Mouse (Mus musculus) forebrain, embryonic 11.5 days (tissue): ENCODE results near the gene Ccdc136. TPM values are rescaled to one million over a fixed set of nuclear protein-coding genes. Genes with fewer than 3 reads are reported as not detected.

Experiments used
- ATAC-seq: fragments of 200-750 bp; cut with Nextera tagmentation; replicated peaks from 2 replicates; pipeline ENCODE4 v1.8.0; 2017; ENCODE audit warnings: moderate TSS enrichment; ENCODE audit not compliant: low FRiP score
- DNase-seq: peaks from one replicate; pipeline ENCODE4 v3.0.0-alpha.2; 2017; ENCODE audit warnings: low spot score
- H3K27ac ChIP-seq: fragments of 300-500 bp; sonication (generic); 2 replicates; pipeline ENCODE4 v1.5.1; 2014; ENCODE audit warnings: low read depth, low read length
- H3K27me3 ChIP-seq: fragments of 300-500 bp; sonication (generic); 2 replicates; pipeline ENCODE4 v1.6.1; 2014; ENCODE audit warnings: mild to moderate bottlenecking, low read length, mixed read lengths; ENCODE audit not compliant: control insufficient read depth, insufficient read depth
- H3K36me3 ChIP-seq: fragments of 300-500 bp; sonication (generic); 2 replicates; pipeline ENCODE4 v1.6.1; 2014; ENCODE audit warnings: mild to moderate bottlenecking, low read length, moderate library complexity, mixed read lengths; ENCODE audit not compliant: control insufficient read depth, insufficient read depth
- H3K4me1 ChIP-seq: fragments of 300-500 bp; sonication (generic); replicated peaks from 2 replicates; pipeline ENCODE4 v1.6.1; 2014; ENCODE audit warnings: low read length, mixed read lengths; ENCODE audit not compliant: control insufficient read depth, insufficient read depth
- H3K4me2 ChIP-seq: fragments of 300-500 bp; sonication (generic); 2 replicates; pipeline ENCODE4 v1.6.1; 2014; ENCODE audit warnings: low read depth, mild to moderate bottlenecking, low read length, moderate library complexity, mixed read lengths; ENCODE audit not compliant: severe bottlenecking
- H3K4me3 ChIP-seq: fragments of 300-500 bp; sonication (generic); 2 replicates; pipeline ENCODE4 v1.5.1; 2014; ENCODE audit warnings: low read depth, low read length
- H3K9ac ChIP-seq: fragments of 300-500 bp; sonication (generic); 2 replicates; pipeline ENCODE4 v1.6.1; 2014; ENCODE audit warnings: low read length
- H3K9me3 ChIP-seq: fragments of 300-500 bp; sonication (generic); 2 replicates; pipeline ENCODE4 v1.6.1; 2016; ENCODE audit warnings: low read length, mixed read lengths; ENCODE audit not compliant: control insufficient read depth
- WGBS: fragments of 180-500 bp; shearing (Covaris S2); extraction: QIAGEN DNeasy Blood & Tissue Kit; methylation state at CpG from one replicate; pipeline ENCODE4 v1.1.7; 2014; 5-methylcytosine and 5-hydroxymethylcytosine counted together
- polyA plus RNA-seq: library from polyadenylated mRNA; unstranded; fragments of >200 nt; fragmentation: Nextera tagmentation; extraction: Ambion mirVana; gene quantifications from 2 replicates; pipeline ENCODE4 v1.2.1, GENCODE M21; 2014

Gene Ccdc136
- polyA plus RNA-seq, 1 experiment from 2014 or later = 25.7 TPM

- WGBS = 95% methylated on average over 6 of the region's 6 CpGs
- Histone ChIP-seq H3K4me2 (no peak overlapping the region), H3K9ac (no peak overlapping the region), H3K27me3 (no peaks in the 10 kb centered on the region), H3K9me3 (no peaks in the 10 kb centered on the region), H3K36me3 (no peaks in the 10 kb centered on the region; the same call in 1 of the 2 replicates), H3K27ac (no peak overlapping the region), H3K4me1 (no peaks in the 10 kb centered on the region), H3K4me3 (no peak overlapping the region)
- DNase-seq (no peak), ATAC-seq (no peak)
Observed at GRCm38 (mm10) chr6:29360211-29360610, 35.9 kb upstream of the Ccdc136 start.

GRCm38 (mm10) chr6:29362246-29363128 lies 33.6 kb upstream of the Ccdc136 start:
- Histone ChIP-seq H3K4me1 (no peaks in the 10 kb centered on the region), H3K4me2 (no peak overlapping the region), H3K27ac (no peak overlapping the region), H3K36me3 (peaks cover 3% of the 10 kb centered on the region; the same call in 1 of the 2 replicates), H3K9ac (no peak overlapping the region), H3K9me3 (no peaks in the 10 kb centered on the region), H3K27me3 (no peaks in the 10 kb centered on the region), H3K4me3 (no peak overlapping the region)
- WGBS = 70% methylated on average over 7 of the region's 7 CpGs
- no peak for ATAC-seq
- no peak for DNase-seq

GRCm38 (mm10) chr6:29363129-29363515 lies 33.0 kb upstream of the Ccdc136 start:
- Histone ChIP-seq H3K9me3 (no peaks in the 10 kb centered on the region), H3K36me3 (peaks cover 3% of the 10 kb centered on the region; the same call in 1 of the 2 replicates), H3K27ac (no peak overlapping the region), H3K9ac (no peak overlapping the region), H3K4me2 (no peak overlapping the region), H3K4me3 (no peak overlapping the region), H3K4me1 (no peaks in the 10 kb centered on the region), H3K27me3 (no peaks in the 10 kb centered on the region)
- no peak for DNase-seq
- no peak for ATAC-seq
- WGBS = 89% methylated on average over 3 of the region's 3 CpGs

GRCm38 (mm10) chr6:29365277-29365676 lies 30.8 kb upstream of the Ccdc136 start:
- Histone ChIP-seq H3K36me3 (peaks cover 3% of the 10 kb centered on the region; the same call in 1 of the 2 replicates), H3K4me1 (no peaks in the 10 kb centered on the region), H3K27ac (no peak overlapping the region), H3K4me2 (no peak overlapping the region), H3K27me3 (no peaks in the 10 kb centered on the region), H3K9me3 (no peaks in the 10 kb centered on the region), H3K4me3 (no peak overlapping the region), H3K9ac (no peak overlapping the region)
- ATAC-seq (no peak), DNase-seq (no peak)
- WGBS = 89% methylated on average over 1 of the region's 1 CpGs

- no peak overlapping the region for H3K27ac ChIP-seq
- no peak for DNase-seq
- no peak overlapping the region for H3K4me3 ChIP-seq
- H3K9me3 ChIP-seq = no peaks in the 10 kb centered on the region
- H3K27me3 ChIP-seq = no peaks in the 10 kb centered on the region
- no peaks in the 10 kb centered on the region for H3K4me1 ChIP-seq
- no peaks in the 10 kb centered on the region; the same call in 1 of the 2 replicates for H3K36me3 ChIP-seq
- WGBS = 94% methylated on average over 4 of the region's 4 CpGs
- H3K9ac ChIP-seq = no peak overlapping the region
- ATAC-seq = no peak
- no peak overlapping the region for H3K4me2 ChIP-seq
Observed at GRCm38 (mm10) chr6:29377386-29377785, 18.7 kb upstream of the Ccdc136 start.

- WGBS = 94% methylated on average over 10 of the region's 10 CpGs
- Histone ChIP-seq H3K4me2 (no peak overlapping the region), H3K4me3 (no peak overlapping the region), H3K36me3 (no peaks in the 10 kb centered on the region; the same call in 1 of the 2 replicates), H3K9ac (no peak overlapping the region), H3K27me3 (no peaks in the 10 kb centered on the region), H3K9me3 (no peaks in the 10 kb centered on the region), H3K27ac (no peak overlapping the region), H3K4me1 (no peaks in the 10 kb centered on the region)
- DNase-seq (no peak), ATAC-seq (no peak)
Observed at GRCm38 (mm10) chr6:29378678-29379077, 17.4 kb upstream of the Ccdc136 start.

- Histone ChIP-seq H3K27ac (no peak overlapping the region), H3K4me1 (no peaks in the 10 kb centered on the region), H3K36me3 (no peaks in the 10 kb centered on the region; the same call in 1 of the 2 replicates), H3K4me3 (no peak overlapping the region), H3K9me3 (no peaks in the 10 kb centered on the region), H3K9ac (no peak overlapping the region), H3K4me2 (no peak overlapping the region), H3K27me3 (no peaks in the 10 kb centered on the region)
- WGBS = 91% methylated on average over 6 of the region's 6 CpGs
- no peak for ATAC-seq
- no peak for DNase-seq
Observed at GRCm38 (mm10) chr6:29379954-29380353, 16.2 kb upstream of the Ccdc136 start.

GRCm38 (mm10) chr6:29382442-29382841 lies 13.7 kb upstream of the Ccdc136 start:
- WGBS = 48% methylated on average over 2 of the region's 2 CpGs
- Histone ChIP-seq H3K4me2 (no peak overlapping the region), H3K4me1 (no peaks in the 10 kb centered on the region; the same call in 1 of the 2 replicates), H3K9me3 (no peaks in the 10 kb centered on the region), H3K4me3 (no peak overlapping the region), H3K27ac (no peak overlapping the region), H3K27me3 (no peaks in the 10 kb centered on the region), H3K36me3 (no peaks in the 10 kb centered on the region), H3K9ac (no peak overlapping the region)
- ATAC-seq (no peak), DNase-seq (no peak)
